Mouse (Mus musculus) CH12.LX (cell line): ENCODE measurements around the gene Gab1. TPM values are rescaled to one million over a fixed set of nuclear protein-coding genes. Genes with fewer than 3 reads are reported as not detected.
A peak's percentile ranks its signal among the peaks of the same experiment; 100 is the strongest.
"Not testable (repeated sequence)": the region's sequence is repeated elsewhere in the genome, so short reads cannot be mapped to it uniquely, and the experiment has no call there.

Experiments
- DNase-seq: peaks from one replicate; pipeline ENCODE4 v3.0.0-alpha.2; 2013; ENCODE audit errors: extremely low read depth
- H3K27ac ChIP-seq: 2 replicates; pipeline ENCODE4 v1.5.1; 2012; ENCODE audit warnings: low read depth, mild to moderate bottlenecking, control low read depth, moderate library complexity; ENCODE audit not compliant: insufficient read depth
- H3K27me3 ChIP-seq: replicated peaks from 2 replicates; pipeline ENCODE3; 2012; ENCODE audit warnings: inconsistent platforms
- H3K36me3 ChIP-seq, 2 experiments: replicated peaks in 1 of 2; 2 replicates each; pipeline versions ENCODE3 to v1.6.1; 2012; ENCODE audit warnings: inconsistent platforms in 1 of 2, low read length in 1 of 2, mild to moderate bottlenecking in 1 of 2, mixed read lengths in 1 of 2, moderate library complexity in 1 of 2; ENCODE audit not compliant: control insufficient read depth in 1 of 2, insufficient read depth in 1 of 2
- H3K4me1 ChIP-seq, 2 experiments: 2 replicates each; pipeline ENCODE4 v1.6.1; 2012; ENCODE audit warnings: inconsistent platforms in 1 of 2, moderate library complexity in 1 of 2; ENCODE audit not compliant: insufficient read depth in 2 of 2, control insufficient read depth in 1 of 2
- H3K4me2 ChIP-seq: 2 replicates; pipeline ENCODE4 v1.6.1; 2012; ENCODE audit warnings: low read depth, mild to moderate bottlenecking, control low read depth; ENCODE audit not compliant: poor library complexity, insufficient read depth, severe bottlenecking
- H3K4me3 ChIP-seq, 3 experiments: fragments of 150-350 bp in 1 of 3; sonication (generic) in 1 of 3; replicated peaks in 1 of 3; 2 replicates each; pipeline versions ENCODE3 to v1.5.1; 2011 to 2012; ENCODE audit warnings: low read depth in 2 of 3, low read length in 2 of 3, mild to moderate bottlenecking in 2 of 3, moderate library complexity in 2 of 3, control low read depth in 1 of 3, improper control_type of control experiment in 1 of 3, inconsistent platforms in 1 of 3, mixed read lengths in 1 of 3; ENCODE audit not compliant: poor library complexity in 1 of 3
- H3K79me2 ChIP-seq: replicated peaks from 2 replicates; pipeline ENCODE4 v1.6.1; 2012; ENCODE audit warnings: mild to moderate bottlenecking, moderate library complexity; ENCODE audit not compliant: control insufficient read depth, poor library complexity, insufficient read depth, severe bottlenecking; ENCODE audit errors: extremely low read depth
- H3K9ac ChIP-seq: 2 replicates; pipeline ENCODE4 v1.6.1; 2012; ENCODE audit warnings: low read depth, mild to moderate bottlenecking, control low read depth, moderate library complexity; ENCODE audit not compliant: insufficient read depth
- H3K9me3 ChIP-seq: replicated peaks from 2 replicates; pipeline ENCODE3; 2012; ENCODE audit warnings: low read length, inconsistent platforms, mixed read lengths
- BHLHE40 ChIP-seq: IDR thresholded peaks from 2 replicates; pipeline ENCODE4 v1.6.1; 2011; ENCODE audit warnings: mild to moderate bottlenecking, low read depth, low read length, improper control_type of control experiment
- CHD2 ChIP-seq: IDR thresholded peaks from 2 replicates; pipeline ENCODE4 v1.6.1; 2011; ENCODE audit warnings: low read length, improper control_type of control experiment
- ELF1 ChIP-seq: IDR thresholded peaks from 2 replicates; pipeline ENCODE4 v1.6.1; 2014; ENCODE audit warnings: low read depth, mild to moderate bottlenecking, inconsistent platforms, low read length, improper control_type of control experiment
- EP300 ChIP-seq: IDR thresholded peaks from 2 replicates; pipeline ENCODE4 v1.6.1; 2011; ENCODE audit warnings: low read length, improper control_type of control experiment
- ETS1 ChIP-seq: conservative IDR thresholded peaks from 2 replicates; pipeline ENCODE4 v1.6.1; 2012; ENCODE audit warnings: low read depth, mild to moderate bottlenecking, inconsistent platforms, low read length, improper control_type of control experiment, moderate library complexity
- GABPA ChIP-seq: IDR thresholded peaks from 2 replicates; pipeline ENCODE4 v1.6.1; 2012; ENCODE audit warnings: low read depth, low read length, improper control_type of control experiment, inconsistent platforms; ENCODE audit not compliant: insufficient replicate concordance
- IRF4 ChIP-seq: IDR thresholded peaks from 2 replicates; pipeline ENCODE4 v1.6.1; 2014; ENCODE audit warnings: low read depth, mild to moderate bottlenecking, inconsistent platforms, low read length, improper control_type of control experiment
- JUN ChIP-seq: IDR thresholded peaks from 2 replicates; pipeline ENCODE4 v1.6.1; 2011; ENCODE audit warnings: low read depth, mild to moderate bottlenecking, low read length, improper control_type of control experiment, moderate library complexity; ENCODE audit not compliant: insufficient read depth
- KAT2A ChIP-seq: IDR thresholded peaks from 2 replicates; pipeline ENCODE4 v1.6.1; 2012; ENCODE audit warnings: low read length, improper control_type of control experiment, inconsistent platforms; ENCODE audit not compliant: insufficient replicate concordance
- MAX ChIP-seq: IDR thresholded peaks from 2 replicates; pipeline ENCODE4 v1.6.1; 2011; ENCODE audit warnings: low read length, improper control_type of control experiment
- MXI1 ChIP-seq: IDR thresholded peaks from 2 replicates; pipeline ENCODE4 v1.6.1; 2011; ENCODE audit warnings: mild to moderate bottlenecking, low read depth, low read length, improper control_type of control experiment
- MYC ChIP-seq: IDR thresholded peaks from 2 replicates; pipeline ENCODE4 v1.6.1; 2011; ENCODE audit warnings: low read depth, mild to moderate bottlenecking, improper control_type of control experiment, low read length
- NELFE ChIP-seq: IDR thresholded peaks from 2 replicates; pipeline ENCODE4 v1.6.1; 2011; ENCODE audit warnings: low read depth, low read length, improper control_type of control experiment
- NRF1 ChIP-seq: IDR thresholded peaks from 2 replicates; pipeline ENCODE4 v1.6.1; 2014; ENCODE audit warnings: low read depth, mild to moderate bottlenecking, inconsistent platforms, low read length, improper control_type of control experiment, moderate library complexity
- POLR2A ChIP-seq: IDR thresholded peaks from 2 replicates; pipeline ENCODE4 v1.6.1; 2011; ENCODE audit warnings: low read depth, mild to moderate bottlenecking, improper control_type of control experiment, low read length
- SIN3A ChIP-seq: IDR thresholded peaks from 2 replicates; pipeline ENCODE4 v1.6.1; 2012; ENCODE audit warnings: low read length, improper control_type of control experiment, inconsistent platforms
- SMC3 ChIP-seq: IDR thresholded peaks from 2 replicates; pipeline ENCODE4 v1.6.1; 2011; ENCODE audit warnings: low read depth, low read length, improper control_type of control experiment
- TBP ChIP-seq: conservative IDR thresholded peaks from 2 replicates; pipeline ENCODE4 v1.6.1; 2011; ENCODE audit warnings: low read depth, low read length, improper control_type of control experiment
- TCF12 ChIP-seq: IDR thresholded peaks from 2 replicates; pipeline ENCODE4 v1.6.1; 2014; ENCODE audit warnings: low read depth, mild to moderate bottlenecking, inconsistent platforms, low read length, improper control_type of control experiment
- UBTF ChIP-seq: IDR thresholded peaks from 2 replicates; pipeline ENCODE4 v1.6.1; 2012; ENCODE audit warnings: low read depth, mild to moderate bottlenecking, inconsistent platforms, low read length, improper control_type of control experiment, moderate library complexity
- dilution Hi-C: fragments of 300-500 bp; cut with MboI; formaldehyde crosslinking; loops from 2 replicates; pipeline ENCODE4 v1.14.3; 2020; ENCODE audit warnings: low sequenced_read_pairs; ENCODE audit not compliant: extremely low pct_unique_long_range_greater_than_20kb, extremely low pct_ligation_motif_present
- in situ Hi-C: fragments of 300-500 bp; cut with MboI; formaldehyde crosslinking; loops from 3 replicates; pipeline ENCODE4 v1.14.3; 2019; ENCODE audit warnings: low sequenced_read_pairs, low pct_ligation_motif_present, low pct_unique_long_range_greater_than_20kb, mixed read lengths
- polyA plus RNA-seq: library from polyadenylated mRNA; unstranded; fragments of >175 nt; gene quantifications from 2 replicates; pipeline ENCODE4 v1.2.1, GENCODE M21; 2012; ENCODE audit warnings: low read depth; ENCODE audit not compliant: insufficient read length
- total RNA-seq, 2 experiments: library from RNA; depleted of rRNA; stranded (reverse); fragments of 300-350 nt in 1 of 2; fragments of >200 nt in 1 of 2; gene quantifications; 2 replicates each; pipeline ENCODE4 v1.2.3; 2012 to 2014

The Gab1 gene
- total and polyA plus RNA-seq, 3 experiments, result 0.08 TPM; not detected in 2

DNA sequence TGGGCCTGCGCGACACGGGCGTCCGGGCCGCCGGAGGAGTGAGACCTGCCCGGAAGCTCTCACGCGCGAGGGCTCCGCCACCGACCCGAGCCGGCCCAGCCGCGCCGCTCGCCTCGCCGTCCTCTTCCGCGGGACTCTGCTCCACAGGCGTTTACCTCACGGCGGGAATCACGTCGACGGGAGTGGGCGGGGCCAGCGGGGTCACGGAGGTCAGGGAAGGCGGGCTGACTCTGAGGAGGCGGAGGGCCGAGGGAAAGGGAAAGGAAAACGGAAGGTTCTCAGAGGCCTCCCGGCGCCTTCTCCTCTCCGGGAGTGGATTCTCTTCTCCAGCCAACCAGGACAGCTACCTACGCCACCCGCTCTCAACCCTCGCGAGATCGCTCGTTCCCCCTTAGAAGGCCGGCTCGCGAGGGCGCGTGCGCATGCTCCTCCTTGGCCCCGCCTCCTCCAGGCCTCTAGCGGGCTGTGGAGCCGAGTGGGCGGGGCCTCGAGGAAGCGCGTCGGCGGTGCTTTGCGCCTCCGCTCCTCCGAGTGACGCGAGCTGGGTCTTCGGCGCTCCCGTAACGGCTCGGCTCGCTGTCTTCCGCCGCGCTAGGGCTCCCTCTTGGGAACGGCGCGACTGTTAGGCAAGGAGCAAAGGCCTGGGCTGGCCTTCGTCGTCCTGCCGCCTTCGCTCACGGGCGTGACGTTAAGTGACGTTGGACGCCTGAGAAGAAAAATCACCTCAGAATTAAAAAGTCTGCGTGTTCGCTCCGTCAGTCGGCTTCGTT is 141.0 kb downstream of the Gab1 start, which contains the start of gene Smarca5:
TSS of gene Smarca5 (minus strand) at position 343 of the 770 bp plus-strand sequence.
- H3K9ac ChIP-seq, result peak within 1 kb of the TSS; percentile 88
- in situ Hi-C loops, dilution Hi-C loops, H3K9me3 ChIP-seq, H3K27me3 ChIP-seq: not testable (repeated sequence)
- peaks cover 7 to 18% of the 10 kb centered on the region in 2 experiments; a peak in 3 of 4 replicates for H3K4me1 ChIP-seq
- peak; percentile 31; the same call in 1 of the 2 replicates for TF ChIP-seq BHLHE40
- 0 out of 2 replicates have a peak, but pooled peaks have one; percentile 34 for TF ChIP-seq KAT2A
- peak; percentile 78 for TF ChIP-seq NRF1
- TF ChIP-seq GABPA, result 0 out of 2 replicates have a peak, but pooled peaks have one; percentile 6
- 0 out of 2 replicates have a peak, but pooled peaks have one; percentile 36 for TF ChIP-seq ETS1
- TF ChIP-seq IRF4, result peak; percentile 19; the same call in 1 of the 2 replicates
- 0 out of 2 replicates have a peak, but pooled peaks have one; percentile 53 for TF ChIP-seq MAX
- peak; percentile 49; the same call in 1 of the 2 replicates for TF ChIP-seq UBTF
- TF ChIP-seq TCF12, result peak; percentile 47
- TF ChIP-seq NELFE, result peak; percentile 54
- TF ChIP-seq CHD2, result peak; percentile 90
- TF ChIP-seq TBP, result 0 out of 2 replicates have a peak, but pooled peaks have one; percentile 42
- peak; percentile 27; the same call in 1 of the 2 replicates for TF ChIP-seq ELF1
- TF ChIP-seq POLR2A, result peak; percentile 74
- peak within 1 kb of the TSS; percentile 82; the same call in 1 of the 2 replicates for H3K4me2 ChIP-seq
- peak within 1 kb of the TSS; percentile 90 for H3K27ac ChIP-seq
- H3K36me3 ChIP-seq, result peaks cover 9 to 13% of the 10 kb centered on the region in 2 experiments
- peak; percentile 86 for DNase-seq
- peak within 1 kb of the TSS; percentile 79 to 95 (median 87) for H3K4me3 ChIP-seq
- H3K79me2 ChIP-seq, result peaks cover 31% of the 10 kb centered on the region

DNA sequence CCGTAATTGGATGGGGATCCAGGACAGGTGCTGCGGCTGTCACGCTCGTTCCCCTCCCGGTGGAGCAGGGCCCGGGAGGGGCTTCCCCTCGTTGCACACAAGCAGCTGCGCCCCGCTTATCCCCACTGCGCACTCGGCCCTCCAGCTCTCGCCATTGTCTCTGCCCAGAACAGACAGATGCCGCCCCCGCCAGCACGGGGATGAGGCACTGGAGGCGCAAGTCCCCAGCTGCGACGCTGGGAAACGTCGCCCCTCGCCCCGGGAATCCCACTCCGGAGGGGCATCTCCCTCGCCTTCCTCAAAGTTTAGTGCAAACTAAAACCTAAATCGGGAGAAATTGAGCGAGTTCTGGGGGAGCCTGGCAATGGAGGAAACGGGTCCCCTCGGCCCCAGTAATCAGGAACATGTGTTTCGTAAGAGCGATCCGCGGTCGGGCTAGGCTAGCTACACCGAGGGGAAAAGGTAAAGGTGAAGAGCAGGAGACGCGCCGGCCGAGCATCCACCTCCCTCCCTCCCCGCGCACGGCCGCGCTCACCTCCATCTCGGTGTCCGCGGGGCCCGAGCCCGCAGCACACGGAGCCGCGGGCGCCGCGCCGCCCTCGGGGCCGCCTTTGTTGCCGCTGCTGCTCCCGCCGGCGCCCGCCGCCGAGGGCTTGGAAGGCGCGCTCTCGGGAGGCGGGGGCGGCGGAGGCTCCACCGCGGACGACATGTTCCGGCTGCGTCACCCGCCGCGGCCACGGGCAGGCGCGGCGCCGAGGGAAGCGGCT is 141.7 kb downstream of the Gab1 start:
- Histone ChIP-seq H3K79me2 (peaks cover 31% of the 10 kb centered on the region), H3K4me1 (peaks cover 6 to 23% of the 10 kb centered on the region in 2 experiments; a peak in 3 of 4 replicates), H3K27ac (peak overlapping the region; percentile 90), H3K9ac (peak overlapping the region; percentile 88), H3K27me3 (no peaks in the 10 kb centered on the region), H3K4me3 (peak overlapping the region; percentile 79 to 95 (median 87)), H3K9me3 (no peaks in the 10 kb centered on the region), H3K36me3 (peaks cover 9 to 17% of the 10 kb centered on the region in 2 experiments), H3K4me2 (peak overlapping the region; percentile 82)
- in situ Hi-C loops (no loop called here), dilution Hi-C loops (no loop called here)
- no peak for TF ChIP-seq JUN
- TF ChIP-seq MXI1, result peak; percentile 4; the same call in 1 of the 2 replicates
- peak; percentile 62; the same call in 1 of the 2 replicates for TF ChIP-seq NRF1
- TF ChIP-seq UBTF, result peak; percentile 64
- no peak for TF ChIP-seq SMC3
- no peak for TF ChIP-seq MYC
- 0 out of 2 replicates have a peak, but pooled peaks have one; percentile 8 for TF ChIP-seq BHLHE40
- TF ChIP-seq EP300, result 0 out of 2 replicates have a peak, but pooled peaks have one; percentile 8
- TF ChIP-seq SIN3A, result peak; percentile 53; the same call in 1 of the 2 replicates
- TF ChIP-seq NELFE, result 0 out of 2 replicates have a peak, but pooled peaks have one; percentile 35
- 0 out of 2 replicates have a peak, but pooled peaks have one; percentile 31 for TF ChIP-seq TCF12
- DNase-seq, result peak; percentile 52
